In genomic region chr8:71558071-71558957, GRCm38 (mm10) we compare ENCODE assay signal across 8 mouse cellular contexts. TPM values are rescaled to one million over a fixed set of nuclear protein-coding genes. Genes with fewer than 3 reads are reported as not detected.
DNase-seq lines count a peak whose midpoint lies in the region; ATAC-seq and TF ChIP-seq lines count a peak whose summit lies in the region.

Gene Tmem221, minus strand, starts transcription at chr8:71558871.

- no peak for TF ChIP-seq EP300 in stomach, postnatal 0 days (optimal IDR thresholded peaks at IDR 0.05)

- peak within 1 kb of the TSS; percentile 98 for H3K4me2 ChIP-seq in liver, embryonic 11.5 days
- H3K4me2 ChIP-seq in stomach, postnatal 0 days (replicated peaks; ENCODE audit: low read depth) = peak within 1 kb of the TSS; percentile 76

- 5% methylated on average over 70 of the region's 70 CpGs for WGBS in liver, embryonic 11.5 days
- 4% methylated on average over 70 of the region's 70 CpGs for WGBS in stomach, postnatal 0 days

- no peaks in the 10 kb centered on the region for H3K9me3 ChIP-seq in erythroblast, embryonic 14.5 days (ENCODE audit: control insufficient read depth, low read length)
- no peaks in the 10 kb centered on the region for H3K9me3 ChIP-seq in liver, embryonic 11.5 days (ENCODE audit: control insufficient read depth, low read length)
- H3K9me3 ChIP-seq in stomach, postnatal 0 days (ENCODE audit: control insufficient read depth, low read length) = no peaks in the 10 kb centered on the region

- no peak for DNase-seq in testis, postnatal 14 days (ENCODE audit: low spot score)
- DNase-seq in liver, embryonic 11.5 days (ENCODE audit: low spot score) = no peak
- DNase-seq in stomach, postnatal 0 days (ENCODE audit: low spot score) = no peak
- no peak for DNase-seq in right cerebral cortex, postnatal 10 days (ENCODE audit: low spot score in 2 of 2)
- DNase-seq in gastrocnemius, postnatal 25 days = no peak

- H3K9ac ChIP-seq in liver, embryonic 11.5 days (ENCODE audit: low read depth, low read length) = peak within 1 kb of the TSS; percentile 63
- peak within 1 kb of the TSS; percentile 58 for H3K9ac ChIP-seq in stomach, postnatal 0 days (ENCODE audit: low read length)

- peaks cover 54% of the 10 kb centered on the region for H3K27me3 ChIP-seq in erythroblast, embryonic 14.5 days (ENCODE audit: control insufficient read depth)
- no peaks in the 10 kb centered on the region for H3K27me3 ChIP-seq in testis, adult 2 months (ENCODE audit: control insufficient read depth, insufficient read depth, low read length)
- H3K27me3 ChIP-seq in liver, embryonic 11.5 days (replicated peaks; ENCODE audit: control insufficient read depth, insufficient read depth, low read length) = peaks cover 39% of the 10 kb centered on the region
- 0 out of 2 replicates have a peak, but pooled peaks cover 3% of the 10 kb centered on the region for H3K27me3 ChIP-seq in stomach, postnatal 0 days (ENCODE audit: control insufficient read depth, insufficient read depth, low read length)

- peaks cover 43% of the 10 kb centered on the region for H3K4me1 ChIP-seq in erythroblast, embryonic 14.5 days (ENCODE audit: control insufficient read depth)
- H3K4me1 ChIP-seq in testis, adult 2 months (ENCODE audit: control insufficient read depth, insufficient read depth, low read length) = peaks cover 22% of the 10 kb centered on the region
- peaks cover 38% of the 10 kb centered on the region for H3K4me1 ChIP-seq in liver, embryonic 11.5 days (replicated peaks; ENCODE audit: control insufficient read depth, insufficient read depth, low read length)
- 0 out of 2 replicates have a peak, but pooled peaks cover 2% of the 10 kb centered on the region for H3K4me1 ChIP-seq in stomach, postnatal 0 days (replicated peaks; ENCODE audit: control insufficient read depth, insufficient read depth)

- no peak for TF ChIP-seq POLR2A in testis, adult 2 months (IDR thresholded peaks at IDR 0.05; ENCODE audit: control insufficient read depth, low read depth, low read length)

- ATAC-seq in erythroblast, adult 5-6 weeks (replicated peaks; ENCODE audit: low FRiP score, poor library complexity, severe bottlenecking) = no peak
- ATAC-seq in liver, embryonic 11.5 days (replicated peaks; ENCODE audit: low FRiP score) = no peak; the same call in 1 of the 2 replicates
- ATAC-seq in stomach, postnatal 0 days (ENCODE audit: low FRiP score, low TSS enrichment) = peak; percentile 17; the same call in 1 of the 2 replicates

- no peak within 1 kb of the TSS for H3K27ac ChIP-seq in testis, adult 2 months (ENCODE audit: control insufficient read depth, insufficient read depth, low read depth, low read length)
- peak within 1 kb of the TSS; percentile 82 for H3K27ac ChIP-seq in liver, embryonic 11.5 days (ENCODE audit: low read depth, low read length)
- H3K27ac ChIP-seq in stomach, postnatal 0 days (replicated peaks) = no peak within 1 kb of the TSS

- H3K36me3 ChIP-seq in erythroblast, embryonic 14.5 days (ENCODE audit: control insufficient read depth) = no peaks in the 10 kb centered on the region
- H3K36me3 ChIP-seq in testis, adult 2 months (ENCODE audit: control insufficient read depth, insufficient read depth, low read length) = no peaks in the 10 kb centered on the region
- H3K36me3 ChIP-seq in liver, embryonic 11.5 days (ENCODE audit: control insufficient read depth, insufficient read depth, low read length) = no peaks in the 10 kb centered on the region
- H3K36me3 ChIP-seq in stomach, postnatal 0 days (ENCODE audit: control insufficient read depth, insufficient read depth, low read length) = no peaks in the 10 kb centered on the region

- peak within 1 kb of the TSS; percentile 51 for H3K4me3 ChIP-seq in erythroblast, embryonic 14.5 days (replicated peaks)
- peak within 1 kb of the TSS; percentile 40 for H3K4me3 ChIP-seq in testis, adult 2 months (ENCODE audit: control insufficient read depth, low read depth, low read length)
- peak within 1 kb of the TSS; percentile 67 for H3K4me3 ChIP-seq in liver, embryonic 11.5 days (ENCODE audit: low read depth, low read length)
- H3K4me3 ChIP-seq in stomach, postnatal 0 days (ENCODE audit: low read depth, low read length) = peak within 1 kb of the TSS; percentile 45

- TF ChIP-seq CTCF in testis, adult 2 months (IDR thresholded peaks at IDR 0.05; ENCODE audit: control insufficient read depth, insufficient read depth, insufficient replicate concordance, low read depth, low read length) = no peak
- TF ChIP-seq CTCF in stomach, postnatal 0 days (IDR thresholded peaks at IDR 0.05; ENCODE audit: low read depth) = no peak

RNA-seq across cellular contexts. Expression of gene Tmem221, which starts in this region (rescaled TPM):
- polyA plus RNA-seq in erythroblast, embryonic 14.5 days (2012) = not detected in 2 replicates
- total RNA-seq in erythroblast, adult 5-6 weeks (2015; ENCODE audit: low replicate concordance) = not detected in 2 replicates
- not detected in 2 replicates for total RNA-seq in erythroblast, adult 5-6 weeks (2017; ENCODE audit: low replicate concordance)
- polyA plus RNA-seq in testis, adult 2 months (2012; rRNA removed) = 0.86 and 0.88 TPM in 2 replicates
- 0.53 and 1.1 TPM in 2 replicates for polyA plus RNA-seq in liver, embryonic 11.5 days (2014; fragmentation: Nextera tagmentation; extraction: Ambion mirVana)
- 1.0 and 1.4 TPM in 2 replicates for polyA plus RNA-seq in stomach, postnatal 0 days (2015; fragmentation: Nextera tagmentation; extraction: Ambion mirVana)
- not detected for total RNA-seq in gastrocnemius, postnatal 25 days (2021)
